Mouse (Mus musculus) adrenal gland, postnatal 14 days (tissue): Measurements from ENCODE around the gene 1190007I07Rik. TPM values are rescaled to one million over a fixed set of nuclear protein-coding genes. Genes with fewer than 3 reads are reported as not detected.
A peak's percentile ranks its signal among the peaks of the same experiment; 100 is the strongest.

Experiments used
- DNase-seq: peaks from one replicate; pipeline ENCODE4 v3.0.0; 2021; ENCODE audit warnings: mixed read lengths
- long read RNA-seq, 2 experiments: library from polyadenylated mRNA; stranded (forward); transcript quantifications; one replicate each; pipeline ENCODE4 v2.0.0; 2021
- total RNA-seq: library from RNA; stranded (reverse); gene quantifications from 2 replicates; pipeline ENCODE4 v1.2.3, GENCODE M21; 2021

1190007I07Rik gene
- total RNA-seq, result 39.5 and 42.9 TPM in 2 replicates
- long read RNA-seq, experiment 1, transcript 1190007I07Rik-201 (3 exons, 716 nt), result major isoform, 18 of 26 reads
- long read RNA-seq, experiment 1, partial matches to known transcripts, result 0 of 26 reads
- long read RNA-seq, experiment 1, other reads (novel, unspliced or antisense), result 3 of 26 reads
- long read RNA-seq, experiment 2, transcript 1190007I07Rik-202 (2 exons, 586 nt), result minor isoform, 5 of 37 reads
- long read RNA-seq, experiment 2, transcript 1190007I07Rik-201 (3 exons, 716 nt), result major isoform, 18 of 37 reads
- long read RNA-seq, experiment 2, transcript 1190007I07Rik-203 (3 exons, 406 nt), result minor isoform, 11 of 37 reads
- long read RNA-seq, experiment 2, partial matches to known transcripts, result 1 of 37 reads
- long read RNA-seq, experiment 2, other reads (novel, unspliced or antisense), result 2 of 37 reads

DNA sequence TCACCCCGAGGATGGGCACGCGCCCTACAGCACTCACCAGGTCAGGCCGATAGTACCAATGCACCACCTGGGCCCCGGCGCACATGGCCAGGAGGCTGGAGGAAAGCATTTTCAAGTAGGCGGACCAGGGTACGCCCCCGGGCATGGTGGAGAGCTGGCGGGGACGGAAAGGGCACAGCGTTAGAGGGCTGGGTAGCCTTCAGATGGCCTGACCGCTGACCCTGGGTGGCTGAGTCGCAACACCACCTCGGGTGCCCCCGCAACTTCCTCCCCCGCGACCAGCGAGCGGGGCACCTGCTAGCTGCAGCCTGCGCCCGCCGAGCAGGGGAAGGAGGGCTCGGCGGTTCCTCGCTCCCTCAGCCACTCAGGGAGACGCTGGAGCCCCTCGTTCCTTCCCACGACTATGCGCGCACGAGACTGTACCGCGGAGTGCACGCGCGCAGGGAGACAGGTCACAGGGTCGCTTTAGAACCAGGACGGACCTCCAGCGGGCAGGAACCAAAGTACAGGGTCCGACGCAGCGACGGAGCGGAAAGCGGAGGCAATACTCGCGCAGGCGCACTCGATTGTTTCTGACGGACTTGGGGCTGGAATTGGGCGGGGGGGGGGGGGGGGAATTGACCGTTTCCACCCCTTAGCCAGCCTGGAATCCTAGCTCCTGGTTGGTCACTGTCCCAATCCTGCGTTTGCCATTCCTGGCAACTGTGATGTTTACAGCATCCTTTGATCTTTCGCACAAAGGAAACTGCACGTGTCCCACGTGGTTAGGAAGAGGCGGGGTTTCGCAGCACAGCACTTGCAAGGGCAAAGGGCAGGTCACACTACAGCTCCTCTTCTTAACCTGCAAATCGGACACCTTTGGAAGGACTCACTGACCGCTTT lies at the start of gene 1190007I07Rik:
Gene 1190007I07Rik, minus strand, starts transcription at position 558 of the 882 bp plus-strand sequence.
- peak; percentile 94 for DNase-seq

DNA sequence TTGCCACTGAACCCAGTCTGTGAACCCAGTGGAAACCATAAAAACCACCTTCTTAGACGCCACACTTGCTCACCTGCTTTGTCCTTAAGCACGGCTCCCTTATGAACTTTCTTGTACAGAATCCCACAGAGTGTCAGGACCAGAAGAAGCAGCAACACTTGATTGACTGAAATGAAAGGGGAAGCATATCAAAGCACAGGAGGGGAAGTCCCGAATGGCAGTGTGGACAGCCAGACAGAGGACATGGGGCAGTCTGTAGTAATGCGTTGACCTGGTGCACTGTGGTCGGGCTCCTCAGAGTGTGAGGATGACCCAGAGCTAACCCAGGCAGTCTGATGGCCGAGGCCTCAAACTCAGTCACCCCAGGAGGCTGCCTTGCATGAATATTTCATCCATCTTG lies 47.2 kb upstream of the 1190007I07Rik start:
- DNase-seq, result no peak

DNA sequence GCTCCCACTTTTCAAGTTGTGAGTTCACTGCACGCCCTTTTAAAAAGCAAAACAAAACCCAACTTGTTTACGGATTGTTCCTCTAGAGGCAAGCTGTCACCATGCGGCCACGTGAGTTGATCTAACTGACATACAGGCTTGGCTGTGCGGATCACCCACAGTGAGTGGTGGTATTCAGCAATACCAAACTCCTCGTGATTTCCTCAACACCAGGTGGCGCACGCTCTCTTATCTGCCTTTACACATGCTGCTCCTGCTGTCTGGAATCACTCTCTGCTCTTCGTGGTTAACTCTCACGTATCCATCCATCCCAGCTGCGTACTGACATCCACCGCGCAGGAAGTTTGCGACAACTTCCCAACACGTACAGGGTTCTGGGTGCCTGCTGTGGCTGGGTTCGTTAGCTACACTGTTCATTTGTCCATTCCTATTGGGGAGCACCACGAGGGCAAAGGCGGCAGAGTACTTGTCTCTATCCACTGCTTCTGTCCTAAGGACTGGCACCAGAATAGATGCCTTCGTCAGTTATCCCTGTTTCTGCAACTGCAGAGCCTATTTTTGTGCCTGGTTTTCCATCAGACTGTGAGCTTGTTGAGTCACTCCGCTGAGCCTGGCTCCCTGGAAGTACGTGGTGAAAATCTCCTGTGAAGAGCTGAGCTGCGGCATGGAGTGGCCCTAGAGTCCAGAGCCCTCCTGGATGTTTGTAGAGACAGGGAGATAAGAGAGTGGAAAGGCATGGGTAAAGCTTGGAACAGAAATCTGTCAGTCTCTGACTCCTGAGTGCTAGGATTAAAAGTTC lies 43.6 kb upstream of the 1190007I07Rik start:
- DNase-seq, result peak; percentile 88

- DNase-seq, result no peak
These were observed 42.9 kb upstream of the 1190007I07Rik start for GRCm38 (mm10) chr10:82665951-82666350.

GRCm38 (mm10) chr10:82663289-82663688 lies 40.3 kb upstream of the 1190007I07Rik start:
- DNase-seq, result no peak

DNA sequence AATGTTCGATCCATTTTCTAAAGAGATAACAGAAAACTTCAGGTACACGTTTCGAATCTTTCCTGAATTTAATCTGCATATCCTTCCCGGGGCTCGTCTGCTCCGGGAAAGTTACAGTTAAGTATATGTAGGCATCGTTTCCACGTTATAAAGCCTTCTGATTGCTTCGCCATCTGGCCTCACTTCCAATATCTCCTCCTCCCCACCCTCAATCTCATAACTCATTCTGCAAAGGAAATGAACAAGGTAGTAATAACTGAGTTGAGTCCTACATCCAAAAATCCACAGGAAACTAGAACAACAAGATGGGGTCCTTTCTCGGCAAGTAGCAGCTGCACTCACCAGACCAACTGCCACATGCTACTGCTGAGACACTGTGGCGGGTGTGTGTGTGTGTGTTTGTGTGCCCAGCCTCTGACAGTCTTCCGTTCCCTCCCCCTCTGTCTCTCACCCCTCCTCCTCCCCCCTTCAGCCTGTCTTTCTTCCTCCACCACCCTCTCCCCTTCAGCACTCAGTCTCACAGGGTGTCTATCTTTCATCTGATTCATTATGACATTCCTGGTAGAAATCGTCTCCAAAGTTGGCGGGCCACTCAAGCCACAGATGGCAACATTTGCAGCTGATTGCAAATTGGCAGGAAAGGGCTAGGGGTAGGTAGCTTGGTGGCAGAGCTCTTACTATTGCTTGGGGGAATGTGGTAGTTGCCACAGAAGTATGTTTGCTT lies 39.4 kb upstream of the 1190007I07Rik start:
- no peak for DNase-seq

GRCm38 (mm10) chr10:82661820-82662219 lies 38.8 kb upstream of the 1190007I07Rik start:
- DNase-seq, result no peak

DNA sequence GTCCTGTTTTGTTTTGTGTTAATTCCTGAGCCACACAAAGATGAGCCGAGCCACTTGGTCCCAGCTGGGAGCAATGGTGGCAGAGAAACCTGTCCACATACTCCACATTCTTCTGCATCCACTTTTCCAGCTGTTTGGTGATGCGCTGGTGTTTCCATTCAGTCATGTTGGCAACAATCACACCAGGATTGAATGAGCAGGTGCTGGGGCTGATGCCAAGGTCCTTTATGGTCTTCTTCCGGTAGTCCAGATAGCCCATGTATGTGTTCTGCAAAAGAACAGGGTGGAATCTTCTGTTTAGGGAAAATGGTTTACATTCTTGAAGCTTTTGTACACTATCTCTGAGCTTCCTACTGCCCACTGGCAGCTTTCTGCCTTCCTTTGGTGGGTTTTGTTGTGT lies 31.6 kb upstream of the 1190007I07Rik start:
- no peak for DNase-seq

GRCm38 (mm10) chr10:82652625-82653024 lies 29.6 kb upstream of the 1190007I07Rik start:
- DNase-seq, result no peak

GRCm38 (mm10) chr10:82651221-82651620 lies 28.2 kb upstream of the 1190007I07Rik start:
- DNase-seq, result no peak

GRCm38 (mm10) chr10:82647205-82647811 lies 24.3 kb upstream of the 1190007I07Rik start:
- DNase-seq, result no peak

DNA sequence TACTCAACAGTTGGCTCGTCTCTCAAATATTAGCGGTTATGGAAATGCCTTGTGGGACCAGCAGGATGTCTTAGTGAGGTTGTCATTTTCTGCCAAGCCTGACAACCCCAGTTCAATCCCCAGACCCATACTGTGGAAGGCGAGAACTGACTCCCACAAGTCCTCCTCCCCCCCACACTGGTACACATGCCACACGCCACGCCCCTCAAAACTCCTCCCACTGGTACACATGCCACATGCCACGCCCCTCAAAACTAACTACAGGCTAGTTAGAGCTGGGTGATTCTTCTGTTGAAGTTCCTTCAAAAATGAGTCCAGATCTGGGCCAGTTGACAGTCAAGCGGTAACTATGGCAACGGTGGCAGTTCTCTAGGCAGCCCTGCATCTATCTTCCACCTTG lies 23.1 kb upstream of the 1190007I07Rik start:
- DNase-seq, result no peak

DNA sequence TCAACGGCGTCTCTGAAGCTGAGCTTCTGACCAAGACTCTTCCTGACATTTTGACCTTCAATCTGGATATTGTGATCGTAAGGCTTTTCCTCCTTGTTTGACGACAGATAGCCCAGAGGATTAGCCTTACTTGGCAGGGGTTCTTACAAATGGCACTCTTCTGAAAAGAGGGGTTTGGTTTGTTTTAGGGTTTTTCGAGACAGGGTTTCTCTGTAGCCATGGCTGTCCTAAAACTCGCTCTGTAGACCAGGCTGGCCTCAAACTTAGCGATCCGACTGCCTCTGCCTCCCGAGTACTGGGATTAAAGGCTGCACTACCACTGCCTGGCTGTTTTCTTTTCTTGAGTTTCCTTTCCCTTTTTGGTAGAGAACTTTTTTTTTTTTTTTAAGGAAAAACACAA lies 18.5 kb upstream of the 1190007I07Rik start:
- no peak for DNase-seq

GRCm38 (mm10) chr10:82639032-82639698 lies 16.1 kb upstream of the 1190007I07Rik start:
- no peak for DNase-seq

- DNase-seq, result no peak
These were observed 13.3 kb upstream of the 1190007I07Rik start for GRCm38 (mm10) chr10:82636321-82636720.

GRCm38 (mm10) chr10:82634348-82634747 lies 11.3 kb upstream of the 1190007I07Rik start:
- peak; percentile 17 for DNase-seq

DNA sequence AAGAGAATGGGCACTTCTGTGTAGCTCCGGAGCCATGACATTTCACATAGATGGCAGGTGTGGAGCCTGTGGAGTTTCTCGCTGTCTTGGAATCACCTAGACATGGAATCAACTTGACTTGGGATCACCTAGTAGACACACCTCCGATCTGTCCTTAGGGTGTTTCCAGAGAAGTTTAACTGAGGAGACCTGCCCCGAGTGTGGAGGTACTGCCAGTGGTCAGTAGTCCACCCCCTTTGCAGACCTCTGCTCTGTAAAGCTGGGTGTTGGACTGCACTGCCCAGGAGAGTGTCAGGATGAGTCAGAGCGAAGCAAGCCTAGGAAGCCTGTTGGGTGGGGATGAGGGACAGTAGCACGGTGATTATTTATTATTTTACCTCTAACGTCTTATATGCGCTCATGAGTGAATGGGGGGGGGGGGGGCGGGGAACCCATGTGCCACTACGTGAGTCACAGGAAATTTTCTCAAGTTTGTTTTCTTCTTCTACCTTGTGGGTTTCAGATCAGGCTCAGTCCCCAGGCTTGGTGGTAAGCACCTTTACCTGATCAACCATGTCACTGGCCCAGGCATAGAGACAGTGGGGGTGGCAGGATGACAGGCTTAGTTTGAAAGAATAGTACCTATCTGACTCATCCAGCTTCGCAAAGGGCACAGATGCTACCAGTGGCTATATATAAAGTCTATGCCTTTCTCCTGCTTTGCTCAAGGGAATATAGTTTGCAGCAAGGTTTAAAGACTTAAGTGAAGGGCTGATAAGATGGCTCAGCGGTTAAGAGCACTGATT lies 9.7 kb upstream of the 1190007I07Rik start:
- no peak for DNase-seq

DNA sequence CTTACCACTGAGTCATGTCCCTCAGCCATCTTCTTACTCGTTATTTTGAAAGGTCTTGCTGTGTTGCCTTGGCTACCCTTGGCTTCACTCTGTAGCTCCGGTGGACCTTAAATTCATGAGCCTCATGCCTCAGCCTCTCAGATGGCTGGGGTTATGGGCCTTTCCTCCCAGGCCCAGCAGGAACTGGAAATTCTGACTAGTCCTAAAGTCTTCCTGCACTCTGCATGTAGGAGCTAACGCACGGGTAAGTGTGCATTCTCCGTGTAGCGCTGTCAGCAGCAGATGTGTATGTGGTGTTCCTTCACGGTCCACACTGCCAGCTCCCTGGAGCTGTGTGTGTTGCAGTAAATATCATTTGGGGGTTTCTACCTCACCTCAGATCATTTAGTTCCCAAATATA lies 8.1 kb upstream of the 1190007I07Rik start:
- DNase-seq, result no peak

DNA sequence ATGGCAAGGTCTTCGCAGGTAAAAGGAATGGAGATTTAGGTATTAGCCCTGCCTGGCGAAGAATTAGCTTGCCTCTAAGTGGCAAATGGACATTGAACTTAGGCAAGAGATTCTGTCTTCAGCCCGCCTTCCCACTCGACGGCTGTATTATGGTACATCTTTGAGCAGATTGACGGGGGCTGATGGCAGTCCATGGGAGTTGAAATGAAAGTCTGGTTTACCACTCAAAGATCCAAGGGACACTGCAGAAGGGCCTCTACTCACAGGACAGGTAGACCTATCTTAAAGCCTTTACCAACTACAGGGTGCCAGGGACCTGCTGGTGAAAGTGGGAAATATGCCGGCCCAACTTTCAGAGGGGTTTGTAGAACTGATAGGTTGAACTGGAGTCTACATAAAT lies 7.5 kb upstream of the 1190007I07Rik start:
- no peak for DNase-seq
